Comparison of ENCODE assay signal across 23 mouse cellular contexts in the genomic region with DNA sequence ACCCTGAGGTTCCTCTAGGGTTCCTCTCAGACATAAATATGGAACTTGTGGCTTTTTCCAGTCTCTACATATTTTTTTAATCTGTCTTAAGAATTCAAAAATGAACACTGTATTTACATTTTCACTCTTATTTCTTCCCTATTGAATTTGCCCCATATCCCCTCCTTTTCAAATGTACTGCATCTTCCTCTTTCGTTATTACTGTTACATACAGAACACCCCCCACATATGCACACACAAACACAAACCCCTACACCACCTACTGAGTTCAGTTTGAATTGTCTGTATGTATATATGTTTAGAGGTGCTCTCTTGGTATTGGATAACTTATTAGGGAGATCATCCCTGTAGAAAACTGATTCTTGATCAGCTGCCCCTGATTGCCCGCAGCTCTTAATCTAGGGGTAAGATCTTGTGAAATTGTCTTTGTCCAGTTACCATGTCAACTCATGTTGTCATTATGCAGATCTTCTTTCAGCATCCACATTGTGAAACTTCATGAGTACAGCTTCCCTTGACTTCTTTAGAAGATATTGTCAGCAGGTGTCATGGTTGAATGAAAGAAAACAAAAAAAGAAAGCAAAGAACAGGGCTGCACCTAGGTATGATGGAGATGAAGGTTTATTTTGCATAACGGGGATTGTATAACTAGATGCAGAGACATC.
DNase-seq lines count a peak whose midpoint lies in the region; ATAC-seq and TF ChIP-seq lines count a peak whose summit lies in the region.
"Had no signal": no experiment of that assay in that cellular context is flagged by ENCODE, and none has a peak within 500 bp of the region (broad histone marks: within the 10 kb centered on the region; RNA-seq: fewer than 3 reads in every experiment).

No protein-coding gene starts in this region.

- H3K27me3 ChIP-seq in lung, postnatal 0 days (replicated peaks; ENCODE audit: insufficient read depth, low read length), result no peaks in the 10 kb centered on the region
- H3K27me3 ChIP-seq: embryonic facial prominence, embryonic 13.5 days; embryonic facial prominence, embryonic 15.5 days; forebrain, embryonic 13.5 days; forebrain, embryonic 15.5 days; Patski had no signal

- 86% methylated on average over 3 of the region's 3 CpGs for WGBS in lung, postnatal 0 days

- H3K9me3 ChIP-seq in lung, postnatal 0 days (ENCODE audit: low read length), result no peaks in the 10 kb centered on the region
- H3K9me3 ChIP-seq: embryonic facial prominence, embryonic 13.5 days; embryonic facial prominence, embryonic 15.5 days; forebrain, embryonic 13.5 days; forebrain, embryonic 15.5 days; G1E had no signal

- H3K27ac ChIP-seq in lung, postnatal 0 days (ENCODE audit: low read length), result no peak overlapping the region
- H3K27ac ChIP-seq: embryonic facial prominence, embryonic 13.5 days; embryonic facial prominence, embryonic 15.5 days; forebrain, embryonic 13.5 days; forebrain, embryonic 15.5 days had no signal

- no peaks in the 10 kb centered on the region for H3K4me1 ChIP-seq in lung, postnatal 0 days (ENCODE audit: insufficient read depth, low read depth, low read length)
- H3K4me1 ChIP-seq: embryonic facial prominence, embryonic 13.5 days; embryonic facial prominence, embryonic 15.5 days had no signal

- peak; percentile 84 for DNase-seq in A20 (ENCODE audit: low read depth, low spot score)
- DNase-seq in lung, postnatal 0 days (ENCODE audit: low spot score), result no peak
- no peak for DNase-seq in adrenal gland, postnatal 10 days
- no peak for DNase-seq in cerebellum, adult 8-10 months
- DNase-seq: adrenal gland, adult 8-10 months; adrenal gland, postnatal 25 days; cerebellum, adult 11 months; cerebellum, adult 18-20 months; cerebellum, adult 9-10 months; cerebellum, postnatal 10 days; cerebellum, postnatal 25 days; embryo, embryonic 11 days; forebrain, postnatal 0 days had no signal

- H3K36me3 ChIP-seq in lung, postnatal 0 days (ENCODE audit: insufficient read depth, low read length), result no peaks in the 10 kb centered on the region
- H3K36me3 ChIP-seq: embryonic facial prominence, embryonic 13.5 days; embryonic facial prominence, embryonic 15.5 days; forebrain, embryonic 15.5 days; G1E had no signal

- no peak overlapping the region for H3K9ac ChIP-seq in lung, postnatal 0 days (replicated peaks; ENCODE audit: low read depth)
- H3K9ac ChIP-seq: embryonic facial prominence, embryonic 13.5 days; embryonic facial prominence, embryonic 15.5 days; forebrain, embryonic 13.5 days; forebrain, embryonic 15.5 days; forebrain, postnatal 0 days had no signal

- H3K4me3 ChIP-seq in lung, postnatal 0 days (ENCODE audit: low read depth, low read length), result no peak overlapping the region
- H3K4me3 ChIP-seq: embryonic facial prominence, embryonic 13.5 days; embryonic facial prominence, embryonic 15.5 days; erythroblast, embryonic 14.5 days; forebrain, embryonic 13.5 days; forebrain, embryonic 15.5 days had no signal

- no peak for TF ChIP-seq EP300 in lung, postnatal 0 days (IDR thresholded peaks at IDR 0.05)

- H3K4me2 ChIP-seq in lung, postnatal 0 days (replicated peaks; ENCODE audit: low read depth, low read length), result no peak overlapping the region
- H3K4me2 ChIP-seq: embryonic facial prominence, embryonic 13.5 days; embryonic facial prominence, embryonic 15.5 days; forebrain, embryonic 13.5 days; forebrain, embryonic 15.5 days had no signal

- TF ChIP-seq CTCF in lung, postnatal 0 days (IDR thresholded peaks at IDR 0.05), result no peak

- ATAC-seq in common myeloid progenitor, adult 5-6 weeks (replicated peaks; ENCODE audit: low read depth, poor library complexity, severe bottlenecking), result peak; percentile 29; the same call in 1 of the 2 replicates
- ATAC-seq in megakaryocyte, adult 5-6 weeks (ENCODE audit: poor library complexity, severe bottlenecking), result peak; percentile 84
- ATAC-seq in lung, postnatal 0 days, result no peak
- ATAC-seq: activated CD4-positive, CD25-positive, alpha-beta regulatory T cell, adult 4 months; forebrain, embryonic 13.5 days; forebrain, embryonic 15.5 days; forebrain, postnatal 0 days; Patski had no signal
